Mouse (Mus musculus) thymus, postnatal 10 days (tissue): ENCODE results near the gene Specc1.

Experiments used
- DNase-seq, 2 experiments: peaks; one replicate each; pipeline ENCODE4 v3.0.0; 2021; ENCODE audit warnings: low spot score in 2 of 2

Gene Specc1

GRCm38 (mm10) chr11:61968875-61969274 is 12.3 kb downstream of the Specc1 start:
- no peak for DNase-seq

- no peak for DNase-seq
Observed at GRCm38 (mm10) chr11:61970901-61971300, 14.3 kb downstream of the Specc1 start.

GRCm38 (mm10) chr11:61971441-61972221 is 15.1 kb downstream of the Specc1 start:
- DNase-seq: no peak

- DNase-seq: no peak
Observed at GRCm38 (mm10) chr11:61974106-61974707, 17.6 kb downstream of the Specc1 start.

GRCm38 (mm10) chr11:61975783-61976182 is 19.2 kb downstream of the Specc1 start:
- no peak for DNase-seq

GRCm38 (mm10) chr11:61981285-61981684 is 24.7 kb downstream of the Specc1 start:
- DNase-seq: no peak

- DNase-seq: no peak
Observed at GRCm38 (mm10) chr11:61982828-61983227, 26.3 kb downstream of the Specc1 start.

- DNase-seq: no peak
Observed at GRCm38 (mm10) chr11:61986939-61987338, 30.4 kb downstream of the Specc1 start.

- no peak for DNase-seq
Observed at GRCm38 (mm10) chr11:61989647-61990046, 33.1 kb downstream of the Specc1 start.

- no peak for DNase-seq
Observed at GRCm38 (mm10) chr11:61991576-61991975, 35.0 kb downstream of the Specc1 start.

GRCm38 (mm10) chr11:61992671-61993285 is 36.2 kb downstream of the Specc1 start:
- DNase-seq: no peak

GRCm38 (mm10) chr11:61999501-61999900 is 42.9 kb downstream of the Specc1 start:
- DNase-seq: no peak

GRCm38 (mm10) chr11:62000099-62000498 is 43.5 kb downstream of the Specc1 start:
- DNase-seq: no peak

- DNase-seq: no peak
Observed at GRCm38 (mm10) chr11:62001977-62002376, 45.4 kb downstream of the Specc1 start.

GRCm38 (mm10) chr11:62004881-62005240 is 48.3 kb downstream of the Specc1 start:
- DNase-seq: peak in 1 of 2 experiments; percentile 6

- peak; percentile 5 to 33 for DNase-seq
Observed at GRCm38 (mm10) chr11:62005241-62005910, 48.8 kb downstream of the Specc1 start.

GRCm38 (mm10) chr11:62005911-62006260 is 49.3 kb downstream of the Specc1 start:
- DNase-seq: no peak

- DNase-seq: no peak
Observed at GRCm38 (mm10) chr11:62006680-62007079, 50.1 kb downstream of the Specc1 start.

GRCm38 (mm10) chr11:62007984-62008383 is 51.4 kb downstream of the Specc1 start:
- no peak for DNase-seq

GRCm38 (mm10) chr11:62010625-62011231 is 54.2 kb downstream of the Specc1 start:
- DNase-seq: no peak

- DNase-seq: no peak
Observed at GRCm38 (mm10) chr11:62012039-62012438, 55.5 kb downstream of the Specc1 start.

- DNase-seq: no peak
Observed at GRCm38 (mm10) chr11:62013449-62013848, 56.9 kb downstream of the Specc1 start.
